8 mouse cellular contexts compared by ENCODE assay signal in the genomic region with DNA sequence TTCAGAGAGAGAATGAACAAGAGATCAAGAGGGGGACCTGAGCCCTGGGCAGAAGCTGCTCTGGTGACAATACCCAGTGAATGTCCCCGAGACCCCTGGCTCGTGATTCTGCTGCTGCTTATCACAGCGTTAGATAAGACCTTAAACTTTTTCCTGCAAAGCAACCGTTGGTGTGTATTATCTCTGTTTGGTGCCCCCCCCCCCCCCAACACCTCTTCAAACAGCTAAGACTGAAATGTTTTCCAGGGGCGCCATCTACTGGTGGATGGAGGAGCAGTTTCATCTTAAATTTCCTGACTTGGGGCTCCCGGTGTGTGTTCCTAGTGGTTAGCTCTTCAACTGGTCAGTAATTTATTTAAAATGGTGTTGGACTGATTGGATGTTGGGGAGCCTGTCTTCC. TPM values are rescaled to one million over a fixed set of nuclear protein-coding genes. Genes with fewer than 3 reads are reported as not detected.
DNase-seq lines count a peak whose midpoint lies in the region; ATAC-seq and TF ChIP-seq lines count a peak whose summit lies in the region.

No protein-coding gene starts in this region.

- H3K9me3 ChIP-seq in neural tube, embryonic 15.5 days (replicated peaks) = no peaks in the 10 kb centered on the region
- H3K9me3 ChIP-seq in embryonic facial prominence, embryonic 14.5 days (ENCODE audit: control insufficient read depth, low read length) = no peaks in the 10 kb centered on the region
- no peaks in the 10 kb centered on the region for H3K9me3 ChIP-seq in liver, embryonic 14.5 days (ENCODE audit: control insufficient read depth, low read length)

- TF ChIP-seq EP300 in liver, embryonic 14.5 days (IDR thresholded peaks at IDR 0.05; ENCODE audit: low read depth) = peak; percentile 36; the same call in 1 of the 2 replicates

- DNase-seq in neural tube, embryonic 10.5 days (ENCODE audit: extremely low spot score, low spot score) = peak; percentile 70
- peak; percentile 61 for DNase-seq in adrenal gland, adult 8-10 months
- DNase-seq in embryonic facial prominence, embryonic 14.5 days (ENCODE audit: low spot score) = peak; percentile 76
- peak; percentile 66 to 88 for DNase-seq in kidney, postnatal 25 days
- DNase-seq in liver, embryonic 14.5 days (ENCODE audit: low read depth in 3 of 3, low spot score in 3 of 3) = peak; percentile 64 to 71 (median 67)
- peak; percentile 62 for DNase-seq in right cerebral cortex, postnatal 25 days

- ATAC-seq in neural tube, embryonic 15.5 days (ENCODE audit: low FRiP score) = no peak
- no peak for ATAC-seq in embryonic facial prominence, embryonic 14.5 days (ENCODE audit: low read depth)
- no peak for ATAC-seq in liver, embryonic 14.5 days (ENCODE audit: insufficient read depth)
- ATAC-seq in megakaryocyte-erythroid progenitor cell, adult 5-6 weeks (replicated peaks; ENCODE audit: low FRiP score, low TSS enrichment, poor library complexity, severe bottlenecking) = no peak

- TF ChIP-seq CTCF in liver, embryonic 14.5 days (IDR thresholded peaks at IDR 0.05; ENCODE audit: low read depth) = peak; percentile 82

- no peak overlapping the region for H3K27ac ChIP-seq in neural tube, embryonic 15.5 days (replicated peaks)
- no peak overlapping the region for H3K27ac ChIP-seq in embryonic facial prominence, embryonic 14.5 days (replicated peaks; ENCODE audit: low read depth, low read length)
- no peak overlapping the region for H3K27ac ChIP-seq in liver, embryonic 14.5 days

- peaks cover 31% of the 10 kb centered on the region for H3K4me1 ChIP-seq in neural tube, embryonic 15.5 days
- peaks cover 18% of the 10 kb centered on the region for H3K4me1 ChIP-seq in embryonic facial prominence, embryonic 14.5 days (ENCODE audit: control insufficient read depth, insufficient read depth, low read length)
- H3K4me1 ChIP-seq in liver, embryonic 14.5 days (replicated peaks; ENCODE audit: control insufficient read depth in 2 of 2, insufficient read depth in 2 of 2, low read length in 1 of 2) = peaks cover 29 to 37% of the 10 kb centered on the region in 2 experiments

- WGBS in neural tube, embryonic 15.5 days = 11% methylated on average over 6 of the region's 6 CpGs
- WGBS in embryonic facial prominence, embryonic 14.5 days = 9% methylated on average over 6 of the region's 6 CpGs
- 1% methylated on average over 6 of the region's 6 CpGs for WGBS in liver, embryonic 14.5 days (ENCODE audit: insufficient replicate concordance)

- no peak overlapping the region for H3K4me3 ChIP-seq in neural tube, embryonic 15.5 days (replicated peaks)
- no peak overlapping the region for H3K4me3 ChIP-seq in embryonic facial prominence, embryonic 14.5 days (ENCODE audit: low read depth, low read length)
- no peak overlapping the region for H3K4me3 ChIP-seq in liver, embryonic 14.5 days (ENCODE audit: insufficient read depth in 1 of 2, low read depth in 2 of 2, low read length in 2 of 2)

- H3K36me3 ChIP-seq in neural tube, embryonic 15.5 days = no peaks in the 10 kb centered on the region
- no peaks in the 10 kb centered on the region for H3K36me3 ChIP-seq in embryonic facial prominence, embryonic 14.5 days (ENCODE audit: control insufficient read depth, insufficient read depth, low read length)
- H3K36me3 ChIP-seq in liver, embryonic 14.5 days (replicated peaks; ENCODE audit: control insufficient read depth, insufficient read depth, low read depth) = peaks cover 9% of the 10 kb centered on the region

- peaks cover 5% of the 10 kb centered on the region; the same call in 1 of the 2 replicates for H3K27me3 ChIP-seq in neural tube, embryonic 15.5 days (replicated peaks)
- no peaks in the 10 kb centered on the region; the same call in 1 of the 2 replicates for H3K27me3 ChIP-seq in embryonic facial prominence, embryonic 14.5 days (replicated peaks; ENCODE audit: control insufficient read depth, insufficient read depth, low read length)
- no peaks in the 10 kb centered on the region for H3K27me3 ChIP-seq in liver, embryonic 14.5 days (ENCODE audit: control insufficient read depth, insufficient read depth, low read length)

- no peak overlapping the region for H3K4me2 ChIP-seq in neural tube, embryonic 15.5 days
- no peak overlapping the region for H3K4me2 ChIP-seq in embryonic facial prominence, embryonic 14.5 days (ENCODE audit: low read depth, low read length)
- peak overlapping the region; percentile 4; the same call in 1 of the 2 replicates for H3K4me2 ChIP-seq in liver, embryonic 14.5 days (ENCODE audit: low read depth)

- H3K9ac ChIP-seq in neural tube, embryonic 15.5 days (replicated peaks) = no peak overlapping the region
- no peak overlapping the region for H3K9ac ChIP-seq in embryonic facial prominence, embryonic 14.5 days (ENCODE audit: low read depth, low read length)
- H3K9ac ChIP-seq in liver, embryonic 14.5 days (replicated peaks) = no peak overlapping the region

RNA-seq across cellular contexts. Expression of a gene that starts 2.2 kb away (rescaled TPM):
- 39.6 and 41.1 TPM in 2 replicates for polyA plus RNA-seq in neural tube, embryonic 15.5 days (2015; fragmentation: Nextera tagmentation; extraction: Ambion mirVana)
- total RNA-seq in adrenal gland, adult 8-10 months (2022) = 10 to 100 TPM; 51.8 to 96.5 (median 70.3) TPM
- polyA plus RNA-seq in embryonic facial prominence, embryonic 14.5 days (2014; fragmentation: Nextera tagmentation; extraction: Ambion mirVana) = 28.8 and 29.6 TPM in 2 replicates
- 40.0 and 40.9 TPM in 2 replicates for polyA plus RNA-seq in liver, embryonic 14.5 days (2012; rRNA removed)
- 36.7 and 40.7 TPM in 2 replicates for polyA plus RNA-seq in liver, embryonic 14.5 days (2014; fragmentation: Nextera tagmentation; extraction: Ambion mirVana)
- 78.1 and 90.0 TPM in 2 replicates for total RNA-seq in megakaryocyte-erythroid progenitor cell, adult 5-6 weeks (2014; fragmentation: Nextera tagmentation)
- total RNA-seq in megakaryocyte-erythroid progenitor cell, adult 5-6 weeks (2017) = 23.6 and 43.1 TPM in 2 replicates

RNA-seq across cellular contexts. Expression of a gene that starts 35.0 kb away (rescaled TPM):
- polyA plus RNA-seq in neural tube, embryonic 15.5 days (2015; fragmentation: Nextera tagmentation; extraction: Ambion mirVana) = 0.46 and 0.50 TPM in 2 replicates
- not detected for total RNA-seq in adrenal gland, adult 8-10 months (2022)
- not detected in 2 replicates for polyA plus RNA-seq in embryonic facial prominence, embryonic 14.5 days (2014; fragmentation: Nextera tagmentation; extraction: Ambion mirVana)
- 0.87 and 1.1 TPM in 2 replicates for polyA plus RNA-seq in liver, embryonic 14.5 days (2012; rRNA removed)
- polyA plus RNA-seq in liver, embryonic 14.5 days (2014; fragmentation: Nextera tagmentation; extraction: Ambion mirVana) = 1.3 and 1.4 TPM in 2 replicates
- total RNA-seq in megakaryocyte-erythroid progenitor cell, adult 5-6 weeks (2014; fragmentation: Nextera tagmentation) = not detected in 2 replicates
- not detected in 2 replicates for total RNA-seq in megakaryocyte-erythroid progenitor cell, adult 5-6 weeks (2017)

RNA-seq across cellular contexts. Expression of a gene that starts 39.9 kb away (rescaled TPM):
- 51.1 and 52.8 TPM in 2 replicates for polyA plus RNA-seq in neural tube, embryonic 15.5 days (2015; fragmentation: Nextera tagmentation; extraction: Ambion mirVana)
- total RNA-seq in adrenal gland, adult 8-10 months (2022) = 10 to 100 TPM; 16.5 to 40.8 (median 27.9) TPM
- polyA plus RNA-seq in embryonic facial prominence, embryonic 14.5 days (2014; fragmentation: Nextera tagmentation; extraction: Ambion mirVana) = 32.1 and 34.9 TPM in 2 replicates
- polyA plus RNA-seq in liver, embryonic 14.5 days (2012; rRNA removed) = 20.8 and 23.0 TPM in 2 replicates
- polyA plus RNA-seq in liver, embryonic 14.5 days (2014; fragmentation: Nextera tagmentation; extraction: Ambion mirVana) = 12.0 and 13.6 TPM in 2 replicates
- 18.4 and 22.9 TPM in 2 replicates for total RNA-seq in megakaryocyte-erythroid progenitor cell, adult 5-6 weeks (2014; fragmentation: Nextera tagmentation)
- total RNA-seq in megakaryocyte-erythroid progenitor cell, adult 5-6 weeks (2017) = 10.8 and 17.3 TPM in 2 replicates
